Mouse (Mus musculus): ENCODE data around the gene Chaf1a.

Chaf1a gene

DNA sequence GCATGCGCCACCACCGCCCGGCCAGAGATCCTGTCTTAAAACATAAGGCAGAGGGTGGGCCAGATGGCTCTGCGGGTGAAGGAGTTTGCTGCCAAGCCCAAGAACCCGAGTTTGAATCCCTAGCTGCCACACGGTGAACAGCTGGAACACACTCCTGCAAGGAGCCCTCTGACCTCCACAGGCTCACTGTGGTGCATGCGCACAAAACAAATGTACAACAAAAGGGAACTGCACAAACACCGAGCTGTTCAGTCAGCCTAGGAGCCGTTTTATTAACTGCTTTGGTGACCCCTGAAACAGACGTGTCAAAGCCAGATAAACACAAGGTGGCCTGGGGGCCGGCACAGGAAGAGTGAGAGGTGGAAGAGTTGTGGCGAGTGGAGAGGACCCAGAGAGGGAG is 79.2 kb downstream of the Chaf1a start:
- no peak for DNase-seq (ENCODE audit: low read depth)

DNA sequence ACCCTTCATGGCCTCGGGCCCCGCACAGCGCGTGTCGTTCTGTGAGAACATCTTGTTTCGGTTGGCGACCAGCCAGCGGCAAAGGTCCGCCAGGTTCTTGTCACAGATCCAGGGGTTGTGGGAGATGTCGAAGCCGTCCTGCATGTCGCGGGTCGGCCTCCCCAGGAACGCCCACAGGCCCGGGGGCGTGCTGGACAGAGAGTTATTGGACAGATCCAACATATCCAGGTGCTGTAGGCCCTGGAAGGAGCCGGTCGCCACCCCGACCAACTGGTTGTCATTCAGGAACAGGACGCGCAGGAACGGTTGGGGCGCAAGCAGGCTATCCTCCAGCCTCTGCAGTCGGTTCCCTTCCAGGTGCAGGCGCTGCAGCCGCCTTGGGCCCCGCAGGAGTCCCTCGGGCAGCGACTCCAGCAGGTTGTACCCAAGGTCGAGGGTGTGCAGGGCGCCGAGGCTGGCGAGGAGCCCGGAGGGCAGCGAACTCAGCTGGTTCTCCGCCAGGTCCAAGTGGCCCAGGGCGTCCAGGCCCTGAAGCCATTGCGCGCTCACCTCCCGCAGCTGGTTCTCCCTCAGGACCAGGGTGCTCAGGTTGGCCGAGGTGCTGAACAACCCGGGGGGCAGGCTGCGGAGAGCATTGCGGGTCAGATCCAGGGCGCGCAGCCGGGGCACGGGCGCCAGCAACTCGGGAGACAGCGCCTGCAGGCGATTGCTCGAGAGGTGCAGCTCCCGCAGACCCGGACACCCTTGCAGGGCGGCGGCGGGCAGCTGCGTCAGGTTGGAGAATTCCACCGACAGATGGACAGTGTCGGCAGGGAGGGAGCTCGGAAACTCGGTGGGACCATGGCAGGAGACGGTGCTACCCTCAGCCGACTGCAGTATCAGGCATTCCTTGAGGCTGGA is 80.0 kb downstream of the Chaf1a start:
- DNase-seq (ENCODE audit: low read depth), result no peak

DNA sequence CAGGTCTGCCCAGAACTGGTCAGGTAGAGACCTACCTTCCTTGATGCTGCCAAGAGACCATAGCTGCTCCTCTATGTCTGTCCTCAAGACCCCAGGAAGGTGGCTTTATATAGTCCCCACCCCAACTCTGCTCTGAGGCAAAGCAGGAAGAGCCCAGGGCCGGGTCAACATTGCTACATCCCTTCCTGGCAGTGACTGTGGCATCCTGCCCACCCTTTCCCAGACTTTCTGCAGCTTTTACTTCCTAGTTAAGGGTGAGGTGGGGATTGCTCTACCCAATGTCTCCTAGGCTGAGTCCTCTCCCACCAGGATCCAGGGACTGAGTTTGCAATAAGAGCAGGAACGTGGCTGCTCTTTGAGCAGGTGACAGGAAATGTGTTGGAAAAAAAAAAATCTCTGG is 81.6 kb downstream of the Chaf1a start, which contains the start of gene Lrg1:
Gene Lrg1 (minus strand): TSS at position 176 of the 400 bp plus-strand sequence.
- no peak for DNase-seq (ENCODE audit: low read depth)
